Mouse (Mus musculus): ENCODE results near the gene Atp5d. TPM values are rescaled to one million over a fixed set of nuclear protein-coding genes. Genes with fewer than 3 reads are reported as not detected.

Atp5d gene
- polyA plus RNA-seq, 1 experiment from 2014 or later = 391 TPM

- peak within 1 kb of the TSS; percentile 46 for H3K4me3 ChIP-seq (replicated peaks)
- H3K36me3 ChIP-seq = peaks cover 28% of the 10 kb centered on the region
- no peaks in the 10 kb centered on the region for H3K27me3 ChIP-seq
- H3K9ac ChIP-seq (replicated peaks) = peak within 1 kb of the TSS; percentile 64
- ATAC-seq = peak; percentile 68
- H3K4me2 ChIP-seq (replicated peaks) = peak within 1 kb of the TSS; percentile 64
- peak within 1 kb of the TSS; percentile 85 for H3K27ac ChIP-seq
- no peaks in the 10 kb centered on the region for H3K9me3 ChIP-seq
- H3K4me1 ChIP-seq (replicated peaks) = peaks cover 74% of the 10 kb centered on the region
- WGBS = 10% methylated on average over 33 of the region's 35 CpGs
Observed at GRCm38 (mm10) chr10:80172527-80173292, 34.3 kb downstream of the Atp5d start, which contains the start of gene 1600002K03Rik. Gene 1600002K03Rik (plus strand): TSS chr10:80172944.

- peaks cover 28% of the 10 kb centered on the region for H3K36me3 ChIP-seq
- no peaks in the 10 kb centered on the region for H3K27me3 ChIP-seq
- H3K4me3 ChIP-seq (replicated peaks) = peak overlapping the region; percentile 46
- peak overlapping the region; percentile 64 for H3K4me2 ChIP-seq (replicated peaks)
- peak overlapping the region; percentile 58 for H3K9ac ChIP-seq (replicated peaks)
- peak overlapping the region; percentile 80 for H3K27ac ChIP-seq
- ATAC-seq = no peak
- WGBS = 18% methylated on average over 11 of the region's 11 CpGs
- H3K9me3 ChIP-seq = no peaks in the 10 kb centered on the region
- peaks cover 80% of the 10 kb centered on the region for H3K4me1 ChIP-seq (replicated peaks)
Observed at GRCm38 (mm10) chr10:80173358-80173757, 34.9 kb downstream of the Atp5d start.

- no peak for ATAC-seq
- peaks cover 28% of the 10 kb centered on the region for H3K36me3 ChIP-seq
- no peaks in the 10 kb centered on the region for H3K9me3 ChIP-seq
- 0 out of 2 replicates have a peak overlapping the region, but pooled peaks have one; percentile 22 for H3K27ac ChIP-seq
- peaks cover 72% of the 10 kb centered on the region for H3K4me1 ChIP-seq (replicated peaks)
- peak overlapping the region; percentile 64; the same call in 1 of the 2 replicates for H3K4me2 ChIP-seq (replicated peaks)
- peak overlapping the region; percentile 32; the same call in 1 of the 2 replicates for H3K9ac ChIP-seq (replicated peaks)
- H3K27me3 ChIP-seq = no peaks in the 10 kb centered on the region
- WGBS = 81% methylated on average over 10 of the region's 10 CpGs
- no peak overlapping the region; the same call in 1 of the 2 replicates for H3K4me3 ChIP-seq (replicated peaks)
Observed at GRCm38 (mm10) chr10:80173955-80174640, 35.7 kb downstream of the Atp5d start.

DNA sequence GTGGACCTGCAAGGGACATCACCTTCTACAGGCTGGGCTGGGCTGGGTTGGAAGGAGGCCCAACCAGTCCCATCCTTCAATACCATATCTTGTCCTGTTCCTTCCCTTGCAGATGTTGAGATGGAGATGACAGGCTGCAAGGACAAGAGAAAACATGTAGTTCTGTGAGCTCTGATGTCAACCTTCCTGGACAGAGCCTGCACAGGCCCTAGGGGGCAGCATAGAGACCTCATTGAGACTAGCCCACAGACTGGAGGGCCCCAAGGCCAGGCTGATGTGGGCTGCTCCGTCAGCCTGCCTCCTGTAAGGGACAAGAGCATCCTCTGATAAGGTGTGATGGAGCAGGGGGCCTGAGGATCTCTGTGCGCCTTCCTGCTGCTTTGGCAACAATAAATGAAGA, 36.3 kb downstream of the Atp5d start:
- H3K4me1 ChIP-seq (replicated peaks) = peaks cover 66% of the 10 kb centered on the region
- H3K36me3 ChIP-seq = peaks cover 27% of the 10 kb centered on the region
- no peak overlapping the region for H3K4me2 ChIP-seq (replicated peaks)
- H3K27ac ChIP-seq = 0 out of 2 replicates have a peak overlapping the region, but pooled peaks have one; percentile 22
- no peaks in the 10 kb centered on the region for H3K9me3 ChIP-seq
- WGBS = 41% methylated on average over 2 of the region's 2 CpGs
- H3K4me3 ChIP-seq (replicated peaks) = no peak overlapping the region
- no peak for ATAC-seq
- no peaks in the 10 kb centered on the region for H3K27me3 ChIP-seq
- H3K9ac ChIP-seq (replicated peaks) = no peak overlapping the region

DNA sequence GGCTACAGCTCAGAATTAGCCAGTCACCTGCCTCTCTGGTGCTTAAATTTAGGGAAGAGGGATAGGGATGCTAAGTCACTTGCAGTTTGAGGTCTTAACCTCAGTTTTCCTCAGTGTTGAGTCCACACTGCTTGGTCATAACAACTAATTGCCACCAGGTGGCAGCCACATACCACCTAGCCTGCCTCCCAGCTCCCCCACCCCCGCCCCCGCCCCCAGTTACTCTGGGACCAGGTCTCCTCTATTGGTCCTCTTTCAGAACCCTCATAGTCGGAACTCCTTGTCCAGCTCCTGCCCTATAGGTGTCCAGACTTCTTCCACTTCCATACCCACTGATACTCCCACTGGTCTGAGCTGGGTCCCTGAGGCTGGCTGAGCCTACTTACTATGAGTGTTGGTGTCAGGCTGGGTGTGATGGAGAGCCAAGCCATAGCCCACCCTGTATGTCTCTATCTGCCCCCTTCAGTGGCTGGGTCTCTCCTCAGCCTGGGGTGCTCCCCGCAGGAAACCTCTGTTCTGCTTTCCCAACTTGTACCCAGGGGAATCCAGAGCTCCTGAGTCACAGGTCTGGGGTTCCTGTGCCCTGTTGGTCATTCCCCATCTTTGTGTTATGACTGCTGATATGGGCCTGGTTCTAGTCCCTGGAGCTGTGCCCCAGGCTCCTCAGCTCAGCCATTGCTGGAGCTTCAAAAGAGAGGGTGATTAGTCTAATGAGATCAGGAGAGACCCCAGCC, 37.3 kb downstream of the Atp5d start:
- peak overlapping the region; percentile 48; the same call in 1 of the 2 replicates for H3K27ac ChIP-seq
- peaks cover 66% of the 10 kb centered on the region for H3K4me1 ChIP-seq (replicated peaks)
- no peaks in the 10 kb centered on the region for H3K9me3 ChIP-seq

GRCm38 (mm10) chr10:80176270-80176834, 37.9 kb downstream of the Atp5d start:
- Histone ChIP-seq H3K9me3 (no peaks in the 10 kb centered on the region), H3K9ac (replicated peaks) (peak overlapping the region; percentile 39; the same call in 1 of the 2 replicates), H3K4me1 (replicated peaks) (peaks cover 68% of the 10 kb centered on the region), H3K27me3 (no peaks in the 10 kb centered on the region), H3K4me3 (replicated peaks) (no peak overlapping the region), H3K4me2 (replicated peaks) (no peak overlapping the region), H3K27ac (peak overlapping the region; percentile 48; the same call in 1 of the 2 replicates), H3K36me3 (peaks cover 11% of the 10 kb centered on the region)
- ATAC-seq = no peak
- 63% methylated on average over 5 of the region's 5 CpGs for WGBS

More for the DNA sequence above, 37.3 kb downstream of the Atp5d start:
- no peak overlapping the region for H3K4me2 ChIP-seq (replicated peaks)
- H3K36me3 ChIP-seq = peaks cover 17% of the 10 kb centered on the region
- H3K27me3 ChIP-seq = no peaks in the 10 kb centered on the region
- 23% methylated on average over 4 of the region's 4 CpGs for WGBS
- H3K9ac ChIP-seq (replicated peaks) = peak overlapping the region; percentile 39; the same call in 1 of the 2 replicates
- peak; percentile 12; the same call in 1 of the 2 replicates for ATAC-seq
- H3K4me3 ChIP-seq (replicated peaks) = no peak overlapping the region

GRCm38 (mm10) chr10:80177441-80178279, 39.2 kb downstream of the Atp5d start:
- Histone ChIP-seq H3K27me3 (no peaks in the 10 kb centered on the region), H3K27ac (peak overlapping the region; percentile 91; the same call in 1 of the 2 replicates), H3K4me3 (replicated peaks) (no peak overlapping the region), H3K9me3 (no peaks in the 10 kb centered on the region), H3K36me3 (peaks cover 3% of the 10 kb centered on the region), H3K4me2 (replicated peaks) (no peak overlapping the region), H3K4me1 (replicated peaks) (peaks cover 68% of the 10 kb centered on the region), H3K9ac (replicated peaks) (no peak overlapping the region; the same call in 1 of the 2 replicates)
- 38% methylated on average over 7 of the region's 7 CpGs for WGBS
- ATAC-seq = no peak

- H3K4me3 ChIP-seq (replicated peaks) = peak within 1 kb of the TSS; percentile 90
Observed at GRCm38 (mm10) chr10:80179068-80180051, 40.9 kb downstream of the Atp5d start, which contains the start of gene Efna2. Gene Efna2 (plus strand): TSS chr10:80179482.

DNA sequence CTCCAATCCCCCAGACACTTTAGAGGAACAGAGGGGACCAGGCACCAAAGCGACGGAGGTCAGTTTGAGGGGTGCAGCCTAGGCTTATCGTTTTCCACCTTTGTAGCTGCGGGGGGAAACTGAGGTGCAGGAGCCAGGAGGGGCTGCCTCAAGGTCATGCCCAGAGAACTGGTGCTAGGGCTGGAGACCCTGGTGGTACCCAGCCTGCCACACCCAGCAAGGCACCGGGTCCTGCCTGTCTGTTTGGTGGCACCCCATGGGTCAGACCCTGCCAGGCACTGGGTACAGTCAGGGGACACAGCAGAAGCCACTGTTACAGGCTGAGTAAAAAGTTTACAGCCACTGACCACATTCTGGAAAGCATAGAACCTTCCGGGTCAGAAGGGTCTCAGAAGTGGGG, 41.9 kb downstream of the Atp5d start:
- peaks cover 78% of the 10 kb centered on the region for H3K4me1 ChIP-seq (replicated peaks)
- H3K4me2 ChIP-seq (replicated peaks) = peak overlapping the region; percentile 97
- H3K27ac ChIP-seq = peak overlapping the region; percentile 91
- peaks cover 14% of the 10 kb centered on the region for H3K36me3 ChIP-seq
- peak overlapping the region; percentile 90 for H3K4me3 ChIP-seq (replicated peaks)
- H3K9ac ChIP-seq (replicated peaks) = peak overlapping the region; percentile 99
- no peaks in the 10 kb centered on the region for H3K27me3 ChIP-seq
- no peaks in the 10 kb centered on the region for H3K9me3 ChIP-seq
- WGBS = 33% methylated on average over 6 of the region's 6 CpGs
- ATAC-seq = no peak

More at GRCm38 (mm10) chr10:80179068-80180051, 40.9 kb downstream of the Atp5d start, which contains the start of gene Efna2:
- 2% methylated on average over 69 of the region's 106 CpGs for WGBS
- peak within 1 kb of the TSS; percentile 91 for H3K27ac ChIP-seq
- H3K36me3 ChIP-seq = peaks cover 14% of the 10 kb centered on the region
- peaks cover 75% of the 10 kb centered on the region for H3K4me1 ChIP-seq (replicated peaks)
- peak within 1 kb of the TSS; percentile 99 for H3K9ac ChIP-seq (replicated peaks)
- H3K4me2 ChIP-seq (replicated peaks) = peak within 1 kb of the TSS; percentile 97
- ATAC-seq = peak; percentile 79
- no peaks in the 10 kb centered on the region for H3K27me3 ChIP-seq
- no peaks in the 10 kb centered on the region for H3K9me3 ChIP-seq

GRCm38 (mm10) chr10:80180823-80181222, 42.4 kb downstream of the Atp5d start:
- H3K27me3 ChIP-seq = no peaks in the 10 kb centered on the region
- H3K27ac ChIP-seq = peak overlapping the region; percentile 91; the same call in 1 of the 2 replicates
- H3K4me1 ChIP-seq (replicated peaks) = peaks cover 80% of the 10 kb centered on the region
- H3K4me2 ChIP-seq (replicated peaks) = peak overlapping the region; percentile 97
- H3K9me3 ChIP-seq = no peaks in the 10 kb centered on the region
- ATAC-seq = no peak
- peak overlapping the region; percentile 90 for H3K4me3 ChIP-seq (replicated peaks)
- H3K9ac ChIP-seq (replicated peaks) = peak overlapping the region; percentile 99
- WGBS = 30% methylated on average over 5 of the region's 5 CpGs
- peaks cover 14% of the 10 kb centered on the region for H3K36me3 ChIP-seq
